Mouse (Mus musculus): Measurements from ENCODE around the gene Pfas.
"Not testable (repeated sequence)": the region's sequence is repeated elsewhere in the genome, so short reads cannot be mapped to it uniquely, and the experiment has no call there.

Pfas gene

GRCm38 (mm10) chr11:68945245-68945644, 63.0 kb downstream of the Pfas start:
- in situ Hi-C loops (cut with MboI, MseI): loop anchor here in 1 of 2 experiments (10.0 kb wide), 1 partner anchor 1280 kb away; no protein-coding TSS in a partner anchor

GRCm38 (mm10) chr11:68942731-68943130, 65.5 kb downstream of the Pfas start:
- in situ Hi-C loops (cut with MboI, MseI): loop anchor here in 1 of 2 experiments (10.0 kb wide), 1 partner anchor 1278 kb away; no protein-coding TSS in a partner anchor

DNA sequence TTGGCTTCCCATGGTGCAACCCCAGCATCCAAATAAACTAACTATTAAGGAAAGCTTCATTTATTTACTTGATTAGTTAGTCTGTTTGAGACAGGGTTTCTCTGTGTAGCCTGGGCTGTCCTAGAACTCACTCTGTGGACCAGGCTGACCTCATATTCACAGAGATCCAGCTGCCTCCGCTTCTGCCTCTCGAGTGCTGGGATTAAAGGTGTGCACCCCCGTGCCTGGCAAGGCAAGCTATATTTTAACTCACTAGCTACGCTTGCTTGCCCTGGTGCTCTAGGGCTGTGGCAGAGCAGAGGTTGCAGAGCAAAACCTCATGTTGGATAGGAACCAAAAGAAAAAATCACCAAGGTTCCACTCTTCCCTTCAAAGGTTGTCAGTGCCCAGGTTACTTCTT, 67.7 kb downstream of the Pfas start:
- in situ Hi-C loops (cut with MboI, MseI): loop anchor here in 1 of 2 experiments (10.0 kb wide), 1 partner anchor 1276 kb away; no protein-coding TSS in a partner anchor

- in situ Hi-C loops (cut with MboI, MseI): loop anchor here in 1 of 2 experiments (10.0 kb wide), 1 partner anchor 1275 kb away; no protein-coding TSS in a partner anchor
Measured at GRCm38 (mm10) chr11:68939451-68940304, 68.6 kb downstream of the Pfas start.

GRCm38 (mm10) chr11:68936951-68937350, 71.3 kb downstream of the Pfas start:
- in situ Hi-C loops (cut with MboI, MseI): not testable (repeated sequence)
